Mouse (Mus musculus) stomach, postnatal 0 days (tissue): Measurements from ENCODE around the gene Scamp2. TPM values are rescaled to one million over a fixed set of nuclear protein-coding genes. Genes with fewer than 3 reads are reported as not detected.

Experiments
- ATAC-seq: fragments of 200-750 bp; cut with Nextera tagmentation; 2 replicates; pipeline ENCODE4 v1.8.0; 2017; ENCODE audit not compliant: low FRiP score, low TSS enrichment
- DNase-seq: peaks from one replicate; pipeline ENCODE4 v3.0.0-alpha.2; 2016; ENCODE audit warnings: low spot score
- H3K27ac ChIP-seq: fragments of 300-500 bp; sonication (generic); replicated peaks from 2 replicates; pipeline ENCODE4 v1.5.1; 2014; ENCODE audit warnings: mild to moderate bottlenecking, control low read depth
- H3K27me3 ChIP-seq: fragments of 300-500 bp; sonication (generic); 2 replicates; pipeline ENCODE4 v1.6.1; 2014; ENCODE audit warnings: low read length; ENCODE audit not compliant: control insufficient read depth, insufficient read depth
- H3K36me3 ChIP-seq: fragments of 300-500 bp; sonication (generic); 2 replicates; pipeline ENCODE4 v1.6.1; 2014; ENCODE audit warnings: low read length, mixed read lengths; ENCODE audit not compliant: control insufficient read depth, insufficient read depth
- H3K4me1 ChIP-seq: fragments of 300-500 bp; sonication (generic); replicated peaks from 2 replicates; pipeline ENCODE4 v1.6.1; 2014; ENCODE audit warnings: antibody characterized with exemption; ENCODE audit not compliant: control insufficient read depth, insufficient read depth
- H3K4me2 ChIP-seq: fragments of 300-500 bp; sonication (generic); replicated peaks from 2 replicates; pipeline ENCODE4 v1.6.1; 2014; ENCODE audit warnings: low read depth, mild to moderate bottlenecking, control low read depth, moderate library complexity
- H3K4me3 ChIP-seq: fragments of 300-500 bp; sonication (generic); 2 replicates; pipeline ENCODE4 v1.5.1; 2014; ENCODE audit warnings: low read depth, low read length, control low read depth
- H3K9ac ChIP-seq: fragments of 300-500 bp; sonication (generic); 2 replicates; pipeline ENCODE4 v1.6.1; 2014; ENCODE audit warnings: mild to moderate bottlenecking, low read length, control low read depth, mixed read lengths
- H3K9me3 ChIP-seq: fragments of 300-500 bp; sonication (generic); 2 replicates; pipeline ENCODE4 v1.6.1; 2016; ENCODE audit warnings: low read length; ENCODE audit not compliant: control insufficient read depth
- CTCF ChIP-seq: IDR thresholded peaks from 2 replicates; pipeline ENCODE4 v1.5.1; 2016; ENCODE audit warnings: antibody characterized with exemption, low read depth, mild to moderate bottlenecking, moderate library complexity
- EP300 ChIP-seq: optimal IDR thresholded peaks from 2 replicates; pipeline ENCODE3; 2016; ENCODE audit warnings: antibody characterized with exemption
- WGBS: fragments of 180-500 bp; shearing (Covaris S2); extraction: QIAGEN DNeasy Blood & Tissue Kit; methylation state at CpG from one replicate; pipeline ENCODE4 v1.1.7; 2014; 5-methylcytosine and 5-hydroxymethylcytosine counted together
- polyA plus RNA-seq: library from polyadenylated mRNA; unstranded; fragments of >200 nt; fragmentation: Nextera tagmentation; extraction: Ambion mirVana; gene quantifications from 2 replicates; pipeline ENCODE4 v1.2.1, GENCODE M21; 2015

The Scamp2 gene
- polyA plus RNA-seq, 1 experiment from 2014 or later: 102 TPM

DNA sequence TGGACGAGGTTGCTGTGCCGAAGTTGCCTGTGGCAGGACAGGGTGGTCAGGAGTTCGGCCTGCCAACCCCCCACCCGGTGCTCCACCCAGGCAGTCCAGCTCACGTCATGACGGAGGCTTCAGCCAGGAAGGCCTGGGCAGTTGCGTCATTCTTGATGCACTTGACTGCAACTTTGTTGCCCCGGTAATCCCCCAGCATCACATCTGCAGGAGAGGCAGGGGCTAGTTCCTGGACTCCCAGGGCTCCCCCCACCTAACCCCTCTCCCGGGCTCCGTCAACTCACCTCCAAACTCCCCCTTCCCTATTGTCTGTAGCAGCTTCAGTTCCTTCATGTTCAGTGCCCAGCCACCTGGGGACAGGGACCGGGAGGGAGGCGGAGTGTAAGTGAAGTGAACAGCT, 68.0 kb downstream of the Scamp2 start:
- no peak for TF ChIP-seq EP300
- no peak for TF ChIP-seq CTCF
- no peak for DNase-seq
- no peak overlapping the region for H3K4me2 ChIP-seq

GRCm38 (mm10) chr9:57629118-57629874, 68.6 kb downstream of the Scamp2 start:
- Histone ChIP-seq H3K9me3 (no peaks in the 10 kb centered on the region), H3K9ac (no peak overlapping the region), H3K27ac (peak overlapping the region; percentile 24; the same call in 1 of the 2 replicates), H3K36me3 (peaks cover 50% of the 10 kb centered on the region), H3K4me3 (no peak overlapping the region), H3K27me3 (no peaks in the 10 kb centered on the region), H3K4me2 (no peak overlapping the region), H3K4me1 (no peaks in the 10 kb centered on the region)
- ATAC-seq (peak; percentile 74), DNase-seq (peak; percentile 83)
- TF ChIP-seq EP300: no peak
- TF ChIP-seq CTCF: peak; percentile 98
- 55% methylated on average over 14 of the region's 14 CpGs for WGBS

More for the DNA sequence above, 68.0 kb downstream of the Scamp2 start:
- Histone ChIP-seq H3K27me3 (no peaks in the 10 kb centered on the region), H3K27ac (no peak overlapping the region), H3K9me3 (no peaks in the 10 kb centered on the region), H3K36me3 (peaks cover 50% of the 10 kb centered on the region), H3K4me3 (no peak overlapping the region), H3K9ac (no peak overlapping the region), H3K4me1 (no peaks in the 10 kb centered on the region)
- 90% methylated on average over 12 of the region's 12 CpGs for whole genome bisulfite sequencing
- ATAC-seq: no peak

- no peaks in the 10 kb centered on the region for H3K9me3 ChIP-seq
- WGBS: 31% methylated on average over 4 of the region's 4 CpGs
- no peak overlapping the region for H3K4me2 ChIP-seq
- ATAC-seq (no peak), DNase-seq (peak; percentile 71)
- no peak overlapping the region for H3K4me3 ChIP-seq
- peaks cover 17% of the 10 kb centered on the region for H3K4me1 ChIP-seq
- H3K27ac ChIP-seq: peak overlapping the region; percentile 40; the same call in 1 of the 2 replicates
- H3K27me3 ChIP-seq: no peaks in the 10 kb centered on the region
- H3K9ac ChIP-seq: 0 out of 2 replicates have a peak overlapping the region, but pooled peaks have one; percentile 13
- H3K36me3 ChIP-seq: peaks cover 19% of the 10 kb centered on the region
- TF ChIP-seq CTCF: peak; percentile 59
- TF ChIP-seq EP300: no peak
These were observed 72.8 kb downstream of the Scamp2 start for GRCm38 (mm10) chr9:57633481-57634024.

DNA sequence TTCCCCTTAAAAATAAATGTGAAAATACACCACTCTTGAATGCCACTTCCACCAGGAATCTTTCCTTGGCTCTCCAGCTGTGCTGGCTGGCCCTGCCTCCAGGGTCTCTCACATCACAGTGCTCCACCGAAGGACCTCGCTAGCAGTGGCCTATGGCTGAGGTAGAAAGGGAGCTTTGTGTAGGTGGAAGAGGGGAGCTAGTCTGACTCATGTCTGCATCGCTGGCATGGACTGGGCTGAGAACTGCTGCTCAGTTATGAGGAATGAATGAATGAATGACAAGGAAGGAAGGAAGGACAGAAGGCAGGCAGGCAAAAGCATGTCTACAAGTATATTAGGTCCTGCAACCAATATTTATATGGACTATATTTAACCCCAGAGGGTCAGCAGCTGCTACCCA, 76.5 kb downstream of the Scamp2 start:
- TF ChIP-seq CTCF (no peak), EP300 (no peak)
- peak overlapping the region; percentile 39; the same call in 1 of the 2 replicates for H3K4me2 ChIP-seq
- H3K4me1 ChIP-seq: peaks cover 32% of the 10 kb centered on the region
- H3K4me3 ChIP-seq: no peak overlapping the region
- WGBS: 22% methylated on average over 3 of the region's 3 CpGs
- peak overlapping the region; percentile 90 for H3K27ac ChIP-seq
- H3K27me3 ChIP-seq: no peaks in the 10 kb centered on the region
- no peak overlapping the region for H3K9ac ChIP-seq
- no peaks in the 10 kb centered on the region for H3K36me3 ChIP-seq
- ATAC-seq: no peak
- H3K9me3 ChIP-seq: no peaks in the 10 kb centered on the region
- DNase-seq: no peak

- H3K27ac ChIP-seq: peak overlapping the region; percentile 90
- 9% methylated on average over 6 of the region's 6 CpGs for WGBS
- no peaks in the 10 kb centered on the region; the same call in 1 of the 2 replicates for H3K36me3 ChIP-seq
- H3K4me1 ChIP-seq: peaks cover 33% of the 10 kb centered on the region
- H3K9me3 ChIP-seq: no peaks in the 10 kb centered on the region
- TF ChIP-seq CTCF: no peak
- TF ChIP-seq EP300: no peak
- H3K9ac ChIP-seq: peak overlapping the region; percentile 47
- no peaks in the 10 kb centered on the region for H3K27me3 ChIP-seq
- ATAC-seq (peak; percentile 27), DNase-seq (peak; percentile 64)
- 0 out of 2 replicates have a peak overlapping the region, but pooled peaks have one; percentile 0 for H3K4me3 ChIP-seq
- peak overlapping the region; percentile 39 for H3K4me2 ChIP-seq
These were observed 77.1 kb downstream of the Scamp2 start for GRCm38 (mm10) chr9:57637741-57638322.

Other genes with a start within 250 kb of the Scamp2 start
- 14.2 and 16.2 TPM in 2 replicates for gene Ppcdc, start 120.8 kb upstream of the Scamp2 start, polyA plus RNA-seq
- 42.4 and 48.7 TPM in 2 replicates for gene Scamp5, start 92.9 kb upstream of the Scamp2 start, polyA plus RNA-seq
- gene Rpp25, start 56.9 kb upstream of the Scamp2 start, polyA plus RNA-seq: 24.3 and 26.5 TPM in 2 replicates
- 991 and 1,062 TPM in 2 replicates for gene Cox5a, start 39.7 kb upstream of the Scamp2 start, polyA plus RNA-seq
- 12.4 and 13.0 TPM in 2 replicates for gene Fam219b, start 23.4 kb upstream of the Scamp2 start, polyA plus RNA-seq
- gene Mpi, start 8.2 kb upstream of the Scamp2 start, polyA plus RNA-seq: 24.6 and 26.1 TPM in 2 replicates
- gene Ulk3, start 28.5 kb downstream of the Scamp2 start, polyA plus RNA-seq: 8.4 and 8.6 TPM in 2 replicates
- gene Cplx3, start 45.3 kb downstream of the Scamp2 start, polyA plus RNA-seq: not detected in 2 replicates
- gene Lman1l, start 59.8 kb downstream of the Scamp2 start, polyA plus RNA-seq: not detected in 2 replicates
- gene Csk, start 92.7 kb downstream of the Scamp2 start, polyA plus RNA-seq: 20.7 and 23.9 TPM in 2 replicates
- not detected in 2 replicates for gene Cyp1a2, start 122.8 kb downstream of the Scamp2 start, polyA plus RNA-seq
- 0.07 and 0.11 TPM in 2 replicates for gene Cyp1a1, start 127.0 kb downstream of the Scamp2 start, polyA plus RNA-seq
- 13.6 and 15.2 TPM in 2 replicates for gene Edc3, start 147.6 kb downstream of the Scamp2 start, polyA plus RNA-seq
- 29.4 and 38.0 TPM in 2 replicates for gene Clk3, start 204.9 kb downstream of the Scamp2 start, polyA plus RNA-seq